Mouse (Mus musculus) lung, embryonic 16.5 days (tissue): ENCODE data around the gene Fgf10. TPM values are rescaled to one million over a fixed set of nuclear protein-coding genes. Genes with fewer than 3 reads are reported as not detected.

Source experiments
- ATAC-seq: fragments of 200-750 bp; cut with Nextera tagmentation; 2 replicates; pipeline ENCODE4 v1.8.0; 2017; ENCODE audit warnings: low read depth, mild to moderate bottlenecking, moderate library complexity
- H3K27ac ChIP-seq: fragments of 300-500 bp; sonication (generic); 2 replicates; pipeline ENCODE4 v1.5.1; 2014; ENCODE audit warnings: mild to moderate bottlenecking, control low read depth, low read length
- H3K27me3 ChIP-seq: fragments of 300-500 bp; sonication (generic); 2 replicates; pipeline ENCODE4 v1.6.1; 2014; ENCODE audit warnings: low read depth, low read length, mixed read lengths; ENCODE audit not compliant: control insufficient read depth, insufficient read depth
- H3K36me3 ChIP-seq: fragments of 300-500 bp; sonication (generic); 2 replicates; pipeline ENCODE4 v1.6.1; 2014; ENCODE audit warnings: low read length; ENCODE audit not compliant: control insufficient read depth, insufficient read depth
- H3K4me1 ChIP-seq: fragments of 300-500 bp; sonication (generic); replicated peaks from 2 replicates; pipeline ENCODE4 v1.6.1; 2014; ENCODE audit warnings: low read length, mixed read lengths; ENCODE audit not compliant: control insufficient read depth, insufficient read depth
- H3K4me2 ChIP-seq: fragments of 300-500 bp; sonication (generic); 2 replicates; pipeline ENCODE4 v1.6.1; 2014; ENCODE audit warnings: low read depth, low read length, control low read depth
- H3K4me3 ChIP-seq: fragments of 300-500 bp; sonication (generic); 2 replicates; pipeline ENCODE4 v1.5.1; 2014; ENCODE audit warnings: mild to moderate bottlenecking, low read length, control low read depth
- H3K9ac ChIP-seq: fragments of 300-500 bp; sonication (generic); 2 replicates; pipeline ENCODE4 v1.6.1; 2014; ENCODE audit warnings: low read length, control low read depth
- H3K9me3 ChIP-seq: fragments of 300-500 bp; sonication (generic); 2 replicates; pipeline ENCODE4 v1.6.1; 2016; ENCODE audit warnings: low read length; ENCODE audit not compliant: control insufficient read depth
- WGBS: fragments of 180-500 bp; shearing (Covaris S2); extraction: QIAGEN DNeasy Blood & Tissue Kit; methylation state at CpG from one replicate; pipeline ENCODE4 v1.1.7; 2014; 5-methylcytosine and 5-hydroxymethylcytosine counted together
- polyA plus RNA-seq: library from polyadenylated mRNA; unstranded; fragments of >200 nt; fragmentation: Nextera tagmentation; extraction: Ambion mirVana; gene quantifications from 2 replicates; pipeline ENCODE4 v1.2.1, GENCODE M21; 2015

Gene Fgf10
- polyA plus RNA-seq, 1 experiment from 2014 or later: 22.5 TPM

DNA sequence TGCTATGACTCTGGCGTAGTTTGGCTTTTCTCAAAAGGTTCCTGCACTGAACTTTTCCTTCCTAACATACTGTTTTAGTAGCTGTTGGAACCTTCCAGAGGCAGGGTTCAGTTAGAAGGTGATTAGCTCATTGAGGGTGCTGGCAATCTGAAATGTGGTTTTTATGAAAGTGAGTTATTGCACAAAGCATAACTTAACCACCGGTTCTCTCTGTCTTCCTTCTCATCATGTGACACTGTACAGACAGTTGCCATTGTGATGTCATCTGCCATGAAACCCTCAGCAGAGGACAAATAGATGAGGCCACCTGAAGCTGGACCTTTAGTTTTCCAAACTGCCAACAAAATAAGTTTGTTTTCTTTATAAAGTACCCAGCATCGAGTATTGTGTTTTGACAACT lies 7.9 kb upstream of the Fgf10 start:
- ATAC-seq: no peak
- H3K9me3 ChIP-seq: no peaks in the 10 kb centered on the region

DNA sequence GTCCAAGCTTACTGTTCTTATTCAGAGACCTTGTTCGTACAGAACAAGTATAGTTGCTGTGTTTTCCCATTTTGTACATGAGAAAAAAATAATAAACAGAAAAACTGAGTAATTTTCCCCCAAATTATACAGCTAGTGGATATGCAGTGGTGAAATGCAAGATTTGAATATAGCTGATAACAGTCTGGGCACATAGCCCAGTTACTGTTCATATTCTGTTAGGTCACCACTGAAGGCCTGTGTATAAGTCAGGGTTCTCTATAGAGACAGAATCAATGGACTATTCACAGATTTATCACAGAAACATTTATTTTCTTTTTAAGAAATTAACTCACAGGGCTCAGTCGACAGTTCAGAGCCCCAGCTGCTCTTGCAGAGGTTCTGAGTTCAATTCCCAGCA lies 4.7 kb upstream of the Fgf10 start:
- WGBS: 63% methylated on average over 2 of the region's 2 CpGs
- Histone ChIP-seq H3K27ac (no peak overlapping the region), H3K4me3 (no peak overlapping the region)

More for the DNA sequence above, 7.9 kb upstream of the Fgf10 start:
- H3K9ac ChIP-seq: no peak overlapping the region
- no peak overlapping the region for H3K4me3 ChIP-seq
- H3K36me3 ChIP-seq: no peaks in the 10 kb centered on the region
- H3K4me1 ChIP-seq: no peaks in the 10 kb centered on the region
- H3K27me3 ChIP-seq: no peaks in the 10 kb centered on the region
- H3K27ac ChIP-seq: no peak overlapping the region
- no peak overlapping the region for H3K4me2 ChIP-seq
- 71% methylated on average over 3 of the region's 3 CpGs for WGBS

DNA sequence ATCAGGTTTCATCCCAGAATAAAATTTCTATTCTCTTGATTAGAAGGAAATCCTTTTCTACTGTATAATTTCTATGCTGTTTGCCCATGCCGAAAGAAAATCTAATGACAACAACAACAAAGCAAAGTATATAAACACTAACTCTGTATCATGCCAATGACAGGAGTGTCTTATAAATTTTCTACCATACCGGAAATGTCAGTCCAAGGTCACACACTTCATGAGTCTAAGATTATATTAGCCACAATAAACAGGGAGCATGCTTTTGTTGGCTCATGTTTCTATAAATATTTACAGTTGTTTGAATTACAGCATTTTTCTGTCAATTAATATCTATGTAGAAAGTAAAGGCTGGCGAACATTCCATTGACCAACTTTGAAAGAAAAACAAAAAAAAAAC lies 9.6 kb downstream of the Fgf10 start:
- no peak overlapping the region for H3K9ac ChIP-seq
- no peaks in the 10 kb centered on the region for H3K36me3 ChIP-seq
- WGBS: 43% methylated on average over 3 of the region's 3 CpGs
- ATAC-seq: peak; percentile 69
- no peaks in the 10 kb centered on the region for H3K9me3 ChIP-seq
- H3K4me1 ChIP-seq: no peaks in the 10 kb centered on the region
- no peak overlapping the region for H3K27ac ChIP-seq
- no peak overlapping the region for H3K4me2 ChIP-seq
- H3K4me3 ChIP-seq: no peak overlapping the region
- no peaks in the 10 kb centered on the region for H3K27me3 ChIP-seq

More for the DNA sequence above, 4.7 kb upstream of the Fgf10 start:
- no peaks in the 10 kb centered on the region for H3K27me3 ChIP-seq
- ATAC-seq: no peak
- H3K4me2 ChIP-seq: no peak overlapping the region
- no peak overlapping the region for H3K9ac ChIP-seq
- no peaks in the 10 kb centered on the region for H3K9me3 ChIP-seq
- no peaks in the 10 kb centered on the region for H3K36me3 ChIP-seq
- H3K4me1 ChIP-seq: no peaks in the 10 kb centered on the region

DNA sequence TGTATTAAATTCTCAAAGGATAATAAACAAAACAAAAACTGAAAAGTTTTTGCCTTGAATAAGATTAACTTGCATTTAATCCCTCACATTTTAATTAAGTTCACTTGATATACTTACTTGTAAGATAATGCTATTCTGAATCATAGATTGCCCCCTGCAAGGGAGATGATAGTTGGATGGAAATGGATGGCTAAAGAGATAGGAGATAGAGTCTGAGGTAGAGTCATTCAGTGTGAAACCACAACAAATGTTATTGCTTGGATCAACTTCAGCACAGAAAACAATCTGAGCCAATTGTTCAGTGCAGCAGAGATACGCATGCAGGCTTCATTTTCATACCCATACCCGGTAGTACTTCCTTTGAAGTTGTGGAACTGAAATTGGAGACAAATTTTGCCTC lies 23.5 kb downstream of the Fgf10 start:
- no peak overlapping the region for H3K9ac ChIP-seq
- 83% methylated on average over 2 of the region's 2 CpGs for WGBS
- no peak overlapping the region for H3K4me2 ChIP-seq
- no peak for ATAC-seq
- no peak overlapping the region for H3K27ac ChIP-seq
- no peaks in the 10 kb centered on the region for H3K9me3 ChIP-seq
- H3K4me1 ChIP-seq: no peaks in the 10 kb centered on the region
- no peaks in the 10 kb centered on the region for H3K27me3 ChIP-seq
- no peaks in the 10 kb centered on the region for H3K36me3 ChIP-seq
- no peak overlapping the region for H3K4me3 ChIP-seq

DNA sequence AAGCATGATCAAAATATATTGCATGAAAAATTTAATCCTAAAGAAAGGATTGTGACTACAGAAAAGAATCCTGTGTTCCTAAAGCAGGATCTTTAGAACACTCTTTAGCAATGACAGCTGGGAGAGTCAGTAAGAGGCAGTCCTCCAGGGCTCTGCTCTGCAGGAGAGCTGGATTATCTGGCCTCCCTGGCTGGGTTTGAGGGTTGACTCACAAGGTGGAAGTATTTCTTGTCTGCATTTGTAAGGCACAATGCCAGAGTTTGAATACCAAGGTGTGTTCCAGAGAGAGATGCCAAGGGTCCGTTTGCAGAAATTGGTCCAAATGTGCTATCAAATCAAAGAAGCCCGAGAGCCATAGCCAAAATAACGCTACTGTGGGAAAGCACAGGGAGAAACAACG lies 25.5 kb downstream of the Fgf10 start:
- ATAC-seq: no peak; the same call in 1 of the 2 replicates
- H3K9me3 ChIP-seq: no peaks in the 10 kb centered on the region
- H3K36me3 ChIP-seq: no peaks in the 10 kb centered on the region
- no peak overlapping the region for H3K9ac ChIP-seq
- H3K4me1 ChIP-seq: no peaks in the 10 kb centered on the region
- WGBS: 12% methylated on average over 4 of the region's 4 CpGs
- H3K27me3 ChIP-seq: no peaks in the 10 kb centered on the region
- H3K4me2 ChIP-seq: no peak overlapping the region
- no peak overlapping the region for H3K27ac ChIP-seq
- no peak overlapping the region for H3K4me3 ChIP-seq

DNA sequence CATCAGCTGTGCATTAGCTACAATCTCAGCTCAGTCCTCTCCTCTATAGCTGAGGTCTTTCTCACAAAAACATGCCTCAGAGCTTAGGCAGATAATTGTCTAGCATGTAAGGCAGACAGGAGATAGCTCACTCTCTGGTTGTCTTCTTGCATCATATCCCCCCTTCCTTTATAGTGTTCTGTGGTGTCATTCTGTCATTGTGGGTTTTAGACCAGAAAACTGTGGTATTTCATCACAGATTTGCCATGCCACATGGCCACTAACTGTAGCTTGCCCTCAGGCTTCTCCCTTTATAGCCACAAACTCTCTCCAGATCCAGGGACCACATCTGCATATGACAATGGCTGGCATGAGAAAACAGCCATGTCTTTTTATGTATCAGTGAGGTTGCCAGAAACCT lies 34.1 kb downstream of the Fgf10 start:
- Histone ChIP-seq H3K27me3 (no peaks in the 10 kb centered on the region), H3K4me1 (no peaks in the 10 kb centered on the region)

DNA sequence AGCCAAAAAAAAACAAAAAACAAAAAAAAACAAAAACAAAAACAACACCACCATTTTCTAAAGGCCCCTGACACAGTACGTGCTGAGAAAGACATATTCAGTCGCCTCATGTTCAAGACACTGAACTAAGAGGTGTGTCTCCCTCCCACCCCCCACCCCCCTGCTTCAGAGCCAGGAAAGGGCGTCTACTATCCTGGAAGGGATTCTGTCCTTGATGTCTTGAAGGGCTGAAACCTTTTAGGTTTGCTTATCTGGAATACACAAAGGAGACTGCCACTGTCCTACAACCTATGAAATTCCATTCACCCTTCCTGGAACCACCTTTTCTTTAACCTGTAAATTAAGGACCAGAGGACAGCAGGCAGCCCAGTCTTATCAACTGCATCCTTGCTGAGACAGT lies 36.1 kb downstream of the Fgf10 start:
- H3K4me3 ChIP-seq: no peak overlapping the region
- H3K27ac ChIP-seq: no peak overlapping the region
- H3K36me3 ChIP-seq: no peaks in the 10 kb centered on the region
- no peak overlapping the region for H3K9ac ChIP-seq
- no peak for ATAC-seq
- WGBS: 82% methylated on average over 3 of the region's 3 CpGs
- H3K4me2 ChIP-seq: no peak overlapping the region
- no peaks in the 10 kb centered on the region for H3K4me1 ChIP-seq
- no peaks in the 10 kb centered on the region for H3K9me3 ChIP-seq
- no peaks in the 10 kb centered on the region for H3K27me3 ChIP-seq

More for the DNA sequence above, 34.1 kb downstream of the Fgf10 start:
- ATAC-seq: no peak
- Histone ChIP-seq H3K9me3 (no peaks in the 10 kb centered on the region), H3K9ac (no peak overlapping the region), H3K4me2 (no peak overlapping the region), H3K27ac (no peak overlapping the region), H3K4me3 (no peak overlapping the region), H3K36me3 (no peaks in the 10 kb centered on the region)

DNA sequence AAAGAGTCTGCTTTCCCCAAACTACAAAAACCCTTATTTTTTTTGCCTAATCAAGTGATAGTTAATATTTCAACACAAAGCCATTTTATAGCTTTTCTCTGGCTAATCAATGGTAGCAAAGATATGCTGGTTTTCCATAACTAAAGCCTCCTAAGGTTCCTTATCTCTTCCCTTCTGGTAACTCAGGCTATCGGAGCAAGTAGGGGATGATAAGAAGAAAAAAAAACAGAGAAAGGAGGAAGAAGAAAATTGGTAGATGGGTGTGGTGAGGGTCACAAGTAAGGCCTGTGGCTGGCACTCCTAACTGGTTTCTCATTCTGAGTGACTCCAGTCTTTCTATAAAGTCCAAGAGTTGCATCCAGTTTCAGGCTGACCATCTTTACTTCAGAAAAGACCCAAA lies 40.3 kb downstream of the Fgf10 start:
- Histone ChIP-seq H3K27ac (no peak overlapping the region), H3K4me1 (no peaks in the 10 kb centered on the region), H3K27me3 (no peaks in the 10 kb centered on the region), H3K9me3 (no peaks in the 10 kb centered on the region), H3K4me2 (no peak overlapping the region), H3K9ac (no peak overlapping the region), H3K4me3 (no peak overlapping the region), H3K36me3 (no peaks in the 10 kb centered on the region)
- no peak for ATAC-seq
- 45% methylated on average over 1 of the region's 1 CpGs for WGBS

DNA sequence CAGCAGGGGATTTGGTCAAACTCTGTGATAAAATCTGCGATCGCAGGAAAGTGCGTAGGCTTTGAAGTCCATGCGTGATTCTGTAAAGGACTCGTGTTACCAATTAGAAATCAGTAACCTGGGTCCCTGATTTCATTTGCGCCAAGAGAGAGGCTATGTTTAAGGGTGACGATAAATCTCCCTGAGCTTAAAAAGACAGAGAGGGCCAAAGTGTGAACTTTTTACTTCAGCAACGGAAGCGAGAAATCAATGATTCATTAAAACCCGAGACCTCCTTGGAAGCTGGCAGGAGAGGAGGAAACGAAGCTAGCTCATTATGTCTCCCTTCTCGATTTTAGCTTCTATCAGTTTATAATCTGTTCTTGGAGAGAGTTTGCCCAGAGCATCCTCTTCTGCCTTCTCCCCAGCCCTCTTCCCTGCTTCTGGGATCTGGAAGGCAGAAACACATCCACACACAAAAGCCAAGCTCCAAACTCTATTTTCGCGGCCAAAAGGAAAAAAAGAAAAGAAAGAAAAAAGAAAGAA lies 44.1 kb downstream of the Fgf10 start:
- peak overlapping the region; percentile 51 for H3K4me3 ChIP-seq
- H3K27ac ChIP-seq: peak overlapping the region; percentile 66; the same call in 1 of the 2 replicates
- peak overlapping the region; percentile 25 for H3K9ac ChIP-seq
- no peaks in the 10 kb centered on the region for H3K9me3 ChIP-seq
- H3K36me3 ChIP-seq: no peaks in the 10 kb centered on the region
- H3K4me2 ChIP-seq: peak overlapping the region; percentile 80
- no peaks in the 10 kb centered on the region for H3K4me1 ChIP-seq
- ATAC-seq: no peak
- 1% methylated on average over 14 of the region's 14 CpGs for WGBS
- H3K27me3 ChIP-seq: no peaks in the 10 kb centered on the region
